Mouse (Mus musculus) neural tube, embryonic 14.5 days (tissue): Measurements from ENCODE around the gene H2afy2. TPM values are rescaled to one million over a fixed set of nuclear protein-coding genes. Genes with fewer than 3 reads are reported as not detected.

Experiments used
- ATAC-seq: fragments of 200-750 bp; cut with Nextera tagmentation; 2 replicates; pipeline ENCODE4 v1.8.0; 2017; ENCODE audit warnings: low read depth, mild to moderate bottlenecking, moderate TSS enrichment, moderate library complexity
- H3K27ac ChIP-seq: fragments of 300-500 bp; sonication (generic); 2 replicates; pipeline ENCODE4 v1.5.1; 2014; ENCODE audit warnings: low read depth, mild to moderate bottlenecking, control low read depth, low read length, moderate library complexity, mixed read lengths
- H3K27me3 ChIP-seq: fragments of 300-500 bp; sonication (generic); 2 replicates; pipeline ENCODE4 v1.6.1; 2014; ENCODE audit warnings: low read length; ENCODE audit not compliant: control insufficient read depth, insufficient read depth
- H3K36me3 ChIP-seq: fragments of 300-500 bp; sonication (generic); 2 replicates; pipeline ENCODE4 v1.6.1; 2014; ENCODE audit warnings: low read length, mixed read lengths; ENCODE audit not compliant: control insufficient read depth, insufficient read depth
- H3K4me1 ChIP-seq: fragments of 300-500 bp; sonication (generic); 2 replicates; pipeline ENCODE4 v1.6.1; 2014; ENCODE audit warnings: low read length; ENCODE audit not compliant: control insufficient read depth, insufficient read depth
- H3K4me2 ChIP-seq: fragments of 300-500 bp; sonication (generic); 2 replicates; pipeline ENCODE4 v1.6.1; 2014; ENCODE audit warnings: mild to moderate bottlenecking, low read depth, low read length, control low read depth
- H3K4me3 ChIP-seq: fragments of 300-500 bp; sonication (generic); 2 replicates; pipeline ENCODE4 v1.5.1; 2014; ENCODE audit warnings: low read depth, low read length, control low read depth, mixed read lengths
- H3K9ac ChIP-seq: fragments of 300-500 bp; sonication (generic); replicated peaks from 2 replicates; pipeline ENCODE4 v1.6.1; 2014; ENCODE audit warnings: low read depth, mild to moderate bottlenecking, control low read depth, low read length, mixed read lengths
- H3K9me3 ChIP-seq: fragments of 300-500 bp; sonication (generic); 2 replicates; pipeline ENCODE4 v1.6.1; 2016; ENCODE audit warnings: low read length; ENCODE audit not compliant: control insufficient read depth
- WGBS: fragments of 180-500 bp; shearing (Covaris S2); extraction: QIAGEN DNeasy Blood & Tissue Kit; methylation state at CpG from one replicate; pipeline ENCODE4 v1.1.7; 2014; 5-methylcytosine and 5-hydroxymethylcytosine counted together
- polyA plus RNA-seq: library from polyadenylated mRNA; unstranded; fragments of >200 nt; fragmentation: Nextera tagmentation; extraction: Ambion mirVana; gene quantifications from 2 replicates; pipeline ENCODE4 v1.2.1, GENCODE M21; 2014

H2afy2 gene
- polyA plus RNA-seq, 1 experiment from 2014 or later = 203 TPM

DNA sequence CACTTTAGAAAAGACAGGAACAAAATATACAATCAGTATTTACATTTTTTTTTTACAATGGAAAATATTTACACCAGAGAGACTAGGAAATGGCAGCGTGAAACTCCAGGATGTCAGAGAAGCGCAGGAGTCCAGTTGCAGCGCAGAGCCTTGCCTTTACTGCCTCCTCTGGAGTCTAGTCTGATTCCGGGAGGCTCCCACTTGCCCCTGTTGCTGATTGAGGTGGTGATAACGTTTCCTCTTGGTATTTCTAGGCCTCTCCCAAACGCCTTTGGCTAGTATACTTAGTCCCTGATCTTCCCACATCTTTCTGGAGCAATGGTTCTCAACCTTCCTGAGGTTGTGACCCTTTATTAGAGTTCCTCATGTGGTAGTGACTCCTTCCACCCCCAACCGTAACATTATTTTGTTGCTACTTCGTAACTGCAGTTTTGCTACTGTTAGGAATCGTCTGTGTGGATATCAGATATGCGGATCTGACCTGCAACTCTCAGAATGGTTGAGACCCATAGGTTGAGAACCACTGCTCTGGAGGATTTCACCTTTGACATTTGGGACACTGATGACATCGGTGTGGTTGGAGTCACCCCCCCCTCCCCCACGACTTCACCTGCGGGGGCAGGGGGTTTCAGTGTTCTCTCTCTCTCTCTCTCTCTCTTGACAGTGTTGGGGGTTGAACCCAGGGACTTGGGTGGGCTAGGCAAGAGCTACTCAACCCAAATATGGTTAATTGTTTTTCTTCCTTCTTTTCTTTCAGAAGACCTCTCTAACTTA, 42.2 kb upstream of the H2afy2 start:
- no peak overlapping the region for H3K4me2 ChIP-seq
- WGBS = 77% methylated on average over 13 of the region's 13 CpGs
- no peak overlapping the region for H3K4me3 ChIP-seq
- H3K9ac ChIP-seq = no peak overlapping the region
- no peaks in the 10 kb centered on the region for H3K9me3 ChIP-seq
- H3K27me3 ChIP-seq = no peaks in the 10 kb centered on the region
- ATAC-seq = no peak
- no peaks in the 10 kb centered on the region for H3K4me1 ChIP-seq
- no peak overlapping the region for H3K27ac ChIP-seq
- no peaks in the 10 kb centered on the region for H3K36me3 ChIP-seq

DNA sequence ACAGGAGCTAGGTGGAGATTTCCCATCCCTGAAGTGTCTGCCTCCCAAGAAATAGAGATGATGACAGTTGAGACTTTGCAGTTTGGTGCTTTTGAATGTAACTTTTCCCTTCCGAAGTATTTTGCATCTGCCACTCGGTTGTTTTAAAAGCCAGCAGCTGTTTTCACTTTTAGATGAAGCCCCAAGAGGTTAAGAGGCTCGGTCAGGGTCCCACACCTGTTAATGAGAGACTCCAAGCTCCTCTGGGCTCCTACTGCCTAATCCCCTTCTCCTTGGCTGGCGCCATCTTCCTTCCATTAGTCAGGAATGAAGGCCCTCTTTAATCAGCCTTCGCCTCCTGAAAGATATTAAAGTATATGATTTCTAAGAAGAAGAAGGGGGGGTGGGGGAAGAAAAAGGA, 41.6 kb upstream of the H2afy2 start:
- ATAC-seq = no peak
- Histone ChIP-seq H3K9ac (no peak overlapping the region), H3K9me3 (no peaks in the 10 kb centered on the region), H3K4me1 (no peaks in the 10 kb centered on the region), H3K36me3 (no peaks in the 10 kb centered on the region), H3K4me3 (no peak overlapping the region), H3K27me3 (no peaks in the 10 kb centered on the region), H3K27ac (no peak overlapping the region), H3K4me2 (no peak overlapping the region)
- 59% methylated on average over 5 of the region's 5 CpGs for WGBS

DNA sequence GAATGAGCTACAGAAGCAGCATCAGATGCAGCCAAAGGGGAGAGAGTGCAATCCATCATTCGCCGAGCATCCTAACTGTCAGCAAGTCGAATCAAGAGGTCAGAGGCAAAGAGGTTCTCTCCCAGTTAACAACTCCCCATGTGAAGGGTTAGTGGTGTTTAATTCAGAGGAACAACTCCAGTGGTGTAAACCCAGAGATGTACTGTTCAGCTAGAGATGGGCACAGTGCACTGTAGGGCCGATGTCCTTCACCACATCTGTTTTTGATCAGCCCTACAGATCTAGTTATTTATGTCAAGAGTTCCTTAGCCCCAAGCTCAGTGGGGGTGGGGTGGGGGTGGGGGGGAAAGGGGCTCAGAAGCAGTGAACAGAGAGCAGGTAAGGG, 39.8 kb upstream of the H2afy2 start:
- no peak overlapping the region for H3K4me2 ChIP-seq
- H3K9me3 ChIP-seq = no peaks in the 10 kb centered on the region
- H3K9ac ChIP-seq = no peak overlapping the region
- WGBS = 63% methylated on average over 4 of the region's 4 CpGs
- H3K4me1 ChIP-seq = no peaks in the 10 kb centered on the region
- no peak overlapping the region for H3K27ac ChIP-seq
- H3K4me3 ChIP-seq = no peak overlapping the region
- H3K36me3 ChIP-seq = no peaks in the 10 kb centered on the region
- no peaks in the 10 kb centered on the region for H3K27me3 ChIP-seq
- ATAC-seq = no peak

DNA sequence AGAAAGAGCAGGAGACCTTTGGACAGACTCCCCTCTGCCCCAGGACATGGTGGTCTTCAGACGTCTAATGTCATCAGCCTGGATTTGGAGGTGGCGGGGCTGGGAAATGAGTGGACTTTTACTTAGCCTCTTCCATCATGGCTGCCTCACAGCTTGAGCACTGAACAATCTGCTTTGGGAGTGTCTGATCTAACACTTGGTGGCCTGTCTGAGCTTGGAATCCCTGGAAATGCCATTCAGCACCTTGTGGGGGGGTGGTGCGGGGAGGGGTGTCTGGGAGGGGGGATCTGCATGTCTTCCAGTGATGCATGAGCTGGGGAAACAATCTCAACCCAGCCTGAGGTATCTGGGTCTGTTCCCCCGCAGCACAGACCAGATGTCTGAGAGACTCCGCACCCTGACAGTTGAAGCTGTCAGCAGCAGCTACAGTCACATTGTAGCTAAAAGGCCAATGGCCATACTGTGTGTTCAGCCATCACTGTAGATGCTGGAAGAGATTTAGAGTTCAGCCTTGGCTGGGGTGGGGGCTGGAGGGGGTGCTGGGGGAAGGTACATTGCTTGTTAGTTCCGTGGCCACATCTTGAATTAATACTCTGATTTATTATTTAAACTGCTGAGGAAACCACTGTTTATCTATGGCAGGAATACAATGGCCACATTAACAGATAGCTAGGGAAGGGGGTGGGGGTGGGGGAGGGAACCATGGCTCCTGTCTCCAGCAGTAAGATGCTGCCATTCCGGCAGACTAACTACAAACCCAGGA, 39.2 kb upstream of the H2afy2 start:
- Histone ChIP-seq H3K4me3 (no peak overlapping the region), H3K36me3 (no peaks in the 10 kb centered on the region), H3K27me3 (no peaks in the 10 kb centered on the region), H3K4me1 (no peaks in the 10 kb centered on the region), H3K4me2 (no peak overlapping the region), H3K9me3 (no peaks in the 10 kb centered on the region), H3K27ac (no peak overlapping the region), H3K9ac (no peak overlapping the region)
- no peak for ATAC-seq
- 60% methylated on average over 7 of the region's 7 CpGs for WGBS

DNA sequence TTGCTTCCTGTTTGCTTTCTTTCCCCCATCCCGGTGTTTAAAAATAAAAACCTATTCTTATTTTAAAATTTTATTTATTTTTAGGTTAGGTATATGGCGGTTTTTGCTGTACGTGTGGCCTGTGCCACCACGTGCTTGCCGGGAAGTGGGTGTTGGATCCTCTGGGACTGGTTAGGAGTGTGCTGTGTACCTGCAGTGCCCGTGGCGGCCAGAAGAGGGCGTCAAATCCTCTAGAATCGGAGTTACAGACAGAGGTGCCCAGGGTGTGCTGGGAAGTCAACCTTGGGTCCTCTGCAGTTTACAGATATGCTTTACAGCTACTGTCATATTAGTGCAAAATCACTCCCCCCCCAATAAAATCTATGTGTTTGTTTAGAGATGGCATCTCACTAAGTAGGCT, 36.1 kb upstream of the H2afy2 start:
- H3K9me3 ChIP-seq = no peaks in the 10 kb centered on the region
- 60% methylated on average over 9 of the region's 9 CpGs for WGBS
- H3K27ac ChIP-seq = no peak overlapping the region
- H3K9ac ChIP-seq = no peak overlapping the region
- no peaks in the 10 kb centered on the region for H3K4me1 ChIP-seq
- H3K36me3 ChIP-seq = no peaks in the 10 kb centered on the region
- no peak overlapping the region for H3K4me2 ChIP-seq
- no peak overlapping the region for H3K4me3 ChIP-seq
- no peaks in the 10 kb centered on the region for H3K27me3 ChIP-seq
- ATAC-seq = no peak

DNA sequence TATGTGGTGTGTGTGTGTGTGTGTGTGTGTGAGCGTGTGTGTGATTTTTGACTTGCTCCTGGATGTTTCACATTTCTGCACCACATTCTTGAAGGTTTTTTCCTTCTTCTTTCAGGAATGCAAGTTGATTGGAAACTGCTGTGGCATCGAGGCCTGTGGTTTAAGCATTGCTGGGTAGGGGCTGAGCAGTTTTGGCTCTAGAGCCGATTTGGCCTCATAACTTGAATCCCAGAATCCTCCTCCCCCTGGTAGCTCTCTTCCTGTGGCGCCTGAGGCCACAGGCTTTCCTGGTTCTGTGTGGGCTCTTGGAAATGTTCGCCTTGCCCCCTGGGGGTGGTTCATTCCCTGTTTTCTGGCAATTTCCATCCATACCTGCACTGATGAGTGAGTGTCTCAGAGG, 28.0 kb upstream of the H2afy2 start:
- 83% methylated on average over 5 of the region's 5 CpGs for WGBS
- no peak overlapping the region for H3K27ac ChIP-seq
- H3K9ac ChIP-seq = no peak overlapping the region
- no peaks in the 10 kb centered on the region for H3K4me1 ChIP-seq
- H3K36me3 ChIP-seq = no peaks in the 10 kb centered on the region
- H3K4me2 ChIP-seq = no peak overlapping the region
- no peaks in the 10 kb centered on the region for H3K27me3 ChIP-seq
- ATAC-seq = no peak
- H3K9me3 ChIP-seq = no peaks in the 10 kb centered on the region
- H3K4me3 ChIP-seq = no peak overlapping the region

DNA sequence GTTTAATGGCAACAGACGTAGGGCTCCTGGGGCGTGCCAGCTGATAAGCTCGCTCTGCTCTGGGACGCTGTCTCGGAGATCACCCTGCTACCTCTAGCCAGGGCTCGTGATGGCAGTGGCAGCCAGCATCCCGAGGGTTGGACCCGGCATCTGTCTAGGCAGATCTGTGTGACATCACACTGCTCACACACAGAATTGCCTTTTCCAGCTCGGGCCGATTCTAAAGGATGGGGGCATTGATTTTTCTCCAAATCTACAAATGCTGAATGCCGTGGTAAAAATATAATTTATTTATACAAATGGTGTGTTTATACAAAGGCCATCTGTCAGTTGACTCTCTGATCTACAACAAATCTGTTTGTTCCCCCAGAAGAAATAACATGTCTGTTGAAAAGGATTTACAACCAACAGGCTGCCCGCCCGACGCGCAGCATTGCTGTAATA, 14.2 kb upstream of the H2afy2 start:
- H3K4me1 ChIP-seq = no peaks in the 10 kb centered on the region
- no peak overlapping the region for H3K4me2 ChIP-seq
- no peaks in the 10 kb centered on the region for H3K36me3 ChIP-seq
- no peak overlapping the region for H3K4me3 ChIP-seq
- WGBS = 65% methylated on average over 15 of the region's 15 CpGs
- H3K9me3 ChIP-seq = no peaks in the 10 kb centered on the region
- H3K27me3 ChIP-seq = no peaks in the 10 kb centered on the region
- ATAC-seq = 0 out of 2 replicates have a peak, but pooled peaks have one; percentile 38
- no peak overlapping the region for H3K9ac ChIP-seq
- H3K27ac ChIP-seq = no peak overlapping the region

DNA sequence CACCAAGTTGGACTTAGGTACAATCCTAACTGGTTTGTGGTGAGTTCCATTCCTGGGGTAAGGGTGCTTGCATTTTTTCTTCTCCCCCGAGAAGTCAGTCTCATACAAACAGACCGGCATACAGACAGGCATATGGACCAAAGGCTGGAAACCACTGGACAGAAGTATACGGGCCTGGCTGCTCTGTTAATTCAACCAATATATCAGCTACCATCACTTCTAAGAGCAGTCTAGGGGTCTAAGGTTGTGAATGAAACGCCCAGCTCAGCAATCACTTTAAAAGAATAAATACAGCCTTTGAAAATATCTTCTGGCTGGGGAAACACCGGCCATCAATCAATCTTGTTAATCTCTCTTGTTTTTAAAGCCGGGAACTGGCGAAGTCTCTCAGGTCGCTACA, 11.5 kb upstream of the H2afy2 start:
- H3K4me2 ChIP-seq = no peak overlapping the region
- WGBS = 30% methylated on average over 8 of the region's 8 CpGs
- no peaks in the 10 kb centered on the region for H3K27me3 ChIP-seq
- no peak overlapping the region for H3K9ac ChIP-seq
- H3K4me1 ChIP-seq = no peaks in the 10 kb centered on the region
- H3K9me3 ChIP-seq = no peaks in the 10 kb centered on the region
- H3K27ac ChIP-seq = no peak overlapping the region
- ATAC-seq = no peak
- H3K36me3 ChIP-seq = no peaks in the 10 kb centered on the region
- H3K4me3 ChIP-seq = no peak overlapping the region

DNA sequence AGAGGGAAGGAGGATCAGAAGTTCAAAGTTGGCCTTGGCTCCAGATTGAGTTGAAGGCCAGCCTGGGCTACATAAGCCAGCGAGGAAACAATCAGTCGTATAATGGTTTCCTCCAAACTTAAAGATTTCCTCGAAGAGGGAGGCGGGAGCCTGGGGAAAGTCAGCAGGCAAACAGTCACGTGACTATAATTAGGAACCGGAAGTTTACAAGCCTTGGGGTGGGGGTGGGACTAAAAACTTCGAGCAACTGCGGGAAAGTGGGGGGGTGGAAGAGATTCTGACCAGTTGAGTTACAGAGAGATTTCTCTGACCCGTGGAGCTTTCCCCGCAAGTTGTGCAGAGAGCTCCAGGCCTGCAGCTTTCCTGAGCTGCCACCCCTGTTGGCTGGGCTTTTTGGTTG, 11.0 kb upstream of the H2afy2 start:
- Histone ChIP-seq H3K4me3 (no peak overlapping the region), H3K9me3 (no peaks in the 10 kb centered on the region), H3K4me1 (no peaks in the 10 kb centered on the region), H3K27me3 (no peaks in the 10 kb centered on the region), H3K4me2 (no peak overlapping the region), H3K27ac (no peak overlapping the region), H3K9ac (no peak overlapping the region), H3K36me3 (no peaks in the 10 kb centered on the region)
- WGBS = 59% methylated on average over 10 of the region's 10 CpGs
- no peak for ATAC-seq
